Mouse (Mus musculus) gastrocnemius, adult 2 months (tissue): ENCODE results near the gene Pak6. TPM values are rescaled to one million over a fixed set of nuclear protein-coding genes. Genes with fewer than 3 reads are reported as not detected.
A peak's percentile ranks its signal among the peaks of the same experiment; 100 is the strongest.

Source experiments
- DNase-seq: peaks from one replicate; pipeline ENCODE4 v3.0.0; 2022
- H3K27ac ChIP-seq: fragments of 200-600 bp; 2 replicates; pipeline ENCODE4 v1.8.1; 2022; ENCODE audit warnings: mild to moderate bottlenecking
- H3K4me3 ChIP-seq: fragments of 200-600 bp; 2 replicates; pipeline ENCODE4 v1.8.1; 2022; ENCODE audit warnings: mild to moderate bottlenecking, moderate library complexity
- CTCF ChIP-seq: fragments of 200-600 bp; IDR thresholded peaks from 2 replicates; pipeline ENCODE4 v1.8.1; 2022; ENCODE audit warnings: antibody characterized with exemption, mild to moderate bottlenecking, moderate library complexity
- intact Hi-C: fragments of 180-260 bp; cut with DNase I; formaldehyde crosslinking; loops from one replicate; pipeline ENCODE4 v1.15.1; 2025
- total RNA-seq, 2 experiments: library from RNA; stranded (reverse); gene quantifications; 2 replicates each; pipeline ENCODE4 v1.2.3; 2021

Pak6 gene
- total RNA-seq, 2 experiments from 2014 or later: not detected

GRCm38 (mm10) chr2:118729816-118730621 lies 66.9 kb downstream of the Pak6 start:
- DNase-seq: no peak
- TF ChIP-seq CTCF: no peak
- Histone ChIP-seq H3K27ac (no peak overlapping the region), H3K4me3 (no peak overlapping the region)
- intact Hi-C loops: loop anchor here (1.0 kb wide), 2 partner anchors 30 to 92 kb away; no protein-coding TSS in a partner anchor

DNA sequence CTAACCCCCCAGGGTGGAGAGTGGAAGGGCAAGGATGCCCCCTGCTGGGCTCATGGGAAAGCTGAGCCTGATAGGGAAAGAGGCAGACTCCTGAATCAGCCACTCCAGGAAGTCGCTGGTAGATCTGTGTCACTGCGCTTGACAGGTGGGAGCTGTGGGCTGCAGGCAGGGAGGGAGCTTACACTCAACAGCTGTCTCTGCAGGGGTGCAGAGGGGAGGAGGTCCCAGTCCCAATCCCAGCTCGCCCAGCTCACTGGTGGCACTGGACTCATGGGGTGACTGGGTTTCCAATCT lies 67.5 kb downstream of the Pak6 start:
- intact Hi-C loops: loop anchor here (1.0 kb wide), 2 partner anchors 30 to 92 kb away; no protein-coding TSS in a partner anchor
- Histone ChIP-seq H3K27ac (no peak overlapping the region), H3K4me3 (no peak overlapping the region)
- TF ChIP-seq CTCF: peak; percentile 86
- DNase-seq: peak; percentile 80

DNA sequence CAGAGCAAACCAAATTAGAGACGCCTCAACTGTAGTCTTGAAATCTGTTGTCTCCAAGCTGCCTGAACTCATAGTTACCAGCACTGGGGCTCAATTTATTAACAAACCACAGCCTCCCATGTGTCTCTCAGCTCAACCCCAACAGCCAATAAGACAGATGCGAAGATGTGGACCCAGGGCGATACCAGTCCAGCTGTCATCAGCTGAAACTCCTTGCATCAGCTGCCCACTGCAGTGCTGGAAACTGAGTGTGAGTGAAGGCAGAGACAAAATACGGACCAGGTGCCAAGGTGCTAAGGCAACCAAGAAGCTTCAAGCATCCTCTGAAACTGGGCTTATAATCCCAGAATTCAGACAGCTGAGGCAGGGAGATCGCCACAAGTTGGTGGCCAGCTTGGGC lies 68.9 kb downstream of the Pak6 start:
- DNase-seq: no peak
- Histone ChIP-seq H3K4me3 (no peak overlapping the region), H3K27ac (no peak overlapping the region)
- TF ChIP-seq CTCF: no peak
- intact Hi-C loops: no loop called here

- intact Hi-C loops: no loop called here
- Histone ChIP-seq H3K4me3 (no peak overlapping the region), H3K27ac (no peak overlapping the region)
- DNase-seq: no peak
- TF ChIP-seq CTCF: no peak
Measured at GRCm38 (mm10) chr2:118733341-118733740, 70.2 kb downstream of the Pak6 start.

DNA sequence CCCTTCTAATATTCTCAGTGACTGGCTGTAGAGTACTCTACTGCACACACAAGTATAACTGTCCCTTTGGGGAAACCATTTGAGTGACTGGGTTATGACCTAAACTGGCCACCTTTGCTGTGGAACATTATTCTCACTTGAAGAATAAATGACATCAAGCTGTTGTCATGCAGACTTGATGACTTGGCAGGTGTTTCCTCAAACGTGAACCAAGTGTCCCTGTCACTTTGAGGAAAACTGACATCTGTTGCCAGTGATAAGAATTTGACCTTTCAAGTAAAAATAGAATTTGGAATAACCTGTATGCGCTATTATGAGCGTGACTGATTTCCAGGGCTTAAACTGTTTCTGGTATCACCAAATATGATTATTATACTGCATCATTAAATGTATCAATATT lies 77.2 kb downstream of the Pak6 start:
- intact Hi-C loops: loop anchor here (5.0 to 10.0 kb wide), 3 partner anchors 42 to 444 kb away; partner anchors contain the start of gene Bmf
- TF ChIP-seq CTCF: no peak

DNA sequence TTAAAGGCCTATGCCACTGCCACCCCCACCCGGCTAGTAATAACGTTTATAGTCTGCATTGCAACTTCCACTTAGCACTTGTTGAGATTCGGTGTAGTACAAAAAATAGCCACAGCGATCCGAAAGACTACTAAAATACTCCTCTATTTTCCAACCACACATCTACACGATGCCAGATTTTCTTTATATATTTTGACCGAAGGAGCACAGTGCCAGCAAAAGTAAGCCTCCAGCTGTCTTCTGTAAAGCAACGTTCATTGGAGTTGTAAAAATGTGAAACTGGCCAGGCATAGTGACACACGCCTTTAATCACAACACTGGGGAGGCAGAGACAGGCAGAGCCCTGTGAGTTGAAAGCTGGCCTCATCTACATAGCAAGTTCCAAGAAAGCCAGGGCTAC lies 78.1 kb downstream of the Pak6 start:
- intact Hi-C loops: loop anchor here (5.0 to 10.0 kb wide), 3 partner anchors 41 to 444 kb away; partner anchors contain the start of gene Bmf

More for the DNA sequence above, 77.2 kb downstream of the Pak6 start:
- Histone ChIP-seq H3K27ac (no peak overlapping the region), H3K4me3 (no peak overlapping the region)
- DNase-seq: no peak

GRCm38 (mm10) chr2:118743261-118743943 lies 80.3 kb downstream of the Pak6 start:
- TF ChIP-seq CTCF: peak; percentile 90
- Histone ChIP-seq H3K27ac (no peak overlapping the region), H3K4me3 (no peak overlapping the region)
- no peak for DNase-seq
- intact Hi-C loops: loop anchor here (1.0 to 10.0 kb wide), 4 partner anchors 19 to 441 kb away; partner anchors contain the start of genes Bmf and Ccdc9b

More for the DNA sequence above, 78.1 kb downstream of the Pak6 start:
- H3K4me3 ChIP-seq: no peak overlapping the region
- H3K27ac ChIP-seq: no peak overlapping the region
- DNase-seq: no peak
- TF ChIP-seq CTCF: no peak

DNA sequence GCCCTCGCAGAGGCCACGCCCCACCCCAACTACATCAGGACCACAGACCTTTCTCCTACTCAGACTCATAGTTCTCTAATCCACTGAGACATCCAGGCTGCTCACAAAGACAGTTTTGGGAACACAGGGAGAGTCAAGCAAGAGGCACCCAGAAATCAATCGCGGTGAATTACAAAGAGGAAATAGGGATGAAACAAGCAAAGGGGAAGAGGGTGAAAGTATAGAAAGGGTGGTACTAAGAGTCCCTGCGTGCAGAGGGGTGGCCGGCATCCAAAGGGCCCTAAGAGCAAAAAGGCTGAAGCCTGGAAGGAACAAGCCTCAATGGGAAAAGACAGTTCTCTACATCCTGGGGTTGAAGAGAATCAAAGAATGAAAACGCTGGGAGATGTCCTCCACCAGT lies 81.5 kb downstream of the Pak6 start:
- peak overlapping the region; percentile 77; the same call in 1 of the 2 replicates for H3K27ac ChIP-seq
- H3K4me3 ChIP-seq: peak overlapping the region; percentile 94
- no peak for TF ChIP-seq CTCF
- no peak for DNase-seq
- intact Hi-C loops: loop anchor here (5.0 to 10.0 kb wide), 3 partner anchors 38 to 440 kb away; partner anchors contain the start of gene Bmf

DNA sequence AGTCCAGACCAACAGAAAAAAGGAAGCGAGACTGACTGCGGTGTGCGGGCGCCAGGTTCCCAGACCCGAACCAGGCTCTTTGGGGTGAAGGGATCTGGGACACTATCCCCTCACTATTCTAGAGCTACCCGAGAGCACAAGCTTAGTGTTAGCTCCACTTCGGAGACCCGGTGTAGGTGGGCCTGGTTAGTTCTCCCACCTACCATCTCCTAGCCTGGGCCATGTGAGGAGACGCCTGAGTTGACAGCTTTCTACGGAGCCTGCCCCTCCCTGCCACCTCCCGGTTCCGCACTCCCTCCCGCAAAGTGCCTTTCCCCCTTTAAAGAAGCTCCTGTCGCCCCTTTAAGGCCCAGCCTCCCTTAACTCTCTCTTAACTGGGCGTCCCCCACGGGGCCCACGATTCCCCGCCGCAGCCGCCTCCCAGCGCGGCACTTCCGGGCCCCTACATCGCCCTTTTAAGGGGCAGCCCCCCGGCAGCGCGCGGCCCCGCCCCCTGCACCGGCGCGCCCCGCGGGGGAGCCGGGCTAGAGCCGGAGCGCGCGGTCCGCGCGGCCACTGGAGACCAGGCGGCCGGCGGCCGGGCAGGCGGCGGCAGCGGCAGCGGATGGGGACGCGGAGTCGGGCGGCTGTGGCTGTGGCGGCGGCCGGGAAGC lies 82.3 kb downstream of the Pak6 start, which contains the start of gene Inafm2:
Gene Inafm2 (plus strand): TSS at position 527 of the 653 bp plus-strand sequence.
- DNase-seq: peak; percentile 96
- H3K4me3 ChIP-seq: peak within 1 kb of the TSS; percentile 94
- H3K27ac ChIP-seq: peak within 1 kb of the TSS; percentile 83
- no peak for TF ChIP-seq CTCF
- intact Hi-C loops: loop anchor here (10.0 kb wide), 2 partner anchors 201 to 439 kb away; partner anchors contain the start of gene Bmf

- intact Hi-C loops: loop anchor here (1.0 to 10.0 kb wide), 3 partner anchors 15 to 439 kb away; partner anchors contain the start of gene Bmf
- H3K4me3 ChIP-seq: peak overlapping the region; percentile 94
- peak; percentile 52 for DNase-seq
- peak overlapping the region; percentile 83 for H3K27ac ChIP-seq
- no peak for TF ChIP-seq CTCF
Measured at GRCm38 (mm10) chr2:118745915-118746901, 83.1 kb downstream of the Pak6 start.

GRCm38 (mm10) chr2:118747301-118747960 lies 84.3 kb downstream of the Pak6 start:
- Histone ChIP-seq H3K4me3 (peak overlapping the region; percentile 94), H3K27ac (no peak overlapping the region)
- DNase-seq: peak; percentile 48
- no peak for TF ChIP-seq CTCF
- intact Hi-C loops: loop anchor here (10.0 kb wide), 2 partner anchors 203 to 437 kb away; partner anchors contain the start of gene Bmf

Other genes with a start within 250 kb of the Pak6 start
- gene Srp14, start 183.6 kb upstream of the Pak6 start, total RNA-seq: 100 to 1,000 TPM; 120 to 133 TPM
- gene Bmf, start 113.6 kb upstream of the Pak6 start, total RNA-seq: 1 to 10 TPM; 3.3 to 6.2 TPM
- under 1 TPM; 0.25 to 0.38 TPM for gene Bub1b, start 65.1 kb upstream of the Pak6 start, total RNA-seq
- under 1 TPM in 1 of 2 experiments, not detected in 1; 0.06 TPM for gene Ankrd63, start 40.7 kb downstream of the Pak6 start, total RNA-seq
- gene Plcb2, start 65.1 kb downstream of the Pak6 start, total RNA-seq: under 1 TPM; 0.11 to 0.43 TPM
- 1 to 10 TPM; 5.2 to 5.8 TPM for gene Inafm2, start 82.5 kb downstream of the Pak6 start, total RNA-seq
- gene Ccdc9b, start 99.4 kb downstream of the Pak6 start, total RNA-seq: 10 to 100 TPM; 14.6 to 20.8 TPM
- gene Phgr1, start 109.5 kb downstream of the Pak6 start, total RNA-seq: not detected
- not detected for gene Disp2, start 116.4 kb downstream of the Pak6 start, total RNA-seq
- under 1 TPM; 0.28 to 0.31 TPM for gene Knstrn, start 150.7 kb downstream of the Pak6 start, total RNA-seq
- gene Ivd, start 198.7 kb downstream of the Pak6 start, total RNA-seq: 100 to 1,000 TPM; 122 to 189 TPM
- 1 to 10 TPM; 5.2 to 6.4 TPM for gene Bahd1, start 237.1 kb downstream of the Pak6 start, total RNA-seq